Mouse (Mus musculus) megakaryocyte, adult 5-6 weeks (primary cell): ENCODE data around the gene Iffo2. TPM values are rescaled to one million over a fixed set of nuclear protein-coding genes. Genes with fewer than 3 reads are reported as not detected.

Experiments
- ATAC-seq: 2 replicates; pipeline ENCODE4 v1.8.0; 2016; ENCODE audit warnings: mild to moderate bottlenecking, inconsistent platforms; ENCODE audit not compliant: poor library complexity, severe bottlenecking
- total RNA-seq, 2 experiments: library from RNA; stranded (forward) in 1 of 2; stranded (reverse) in 1 of 2; fragments of 153-499, 151-499 nt in 1 of 2; fragments of 221-1000, 200-1000 nt in 1 of 2; gene quantifications; 2 replicates each; pipeline versions ENCODE4 v1.2.3 to v1.2.4; 2015 to 2017

Gene Iffo2
- total RNA-seq, 2 experiments from 2014 or later, result 0.83 to 2.1 TPM

DNA sequence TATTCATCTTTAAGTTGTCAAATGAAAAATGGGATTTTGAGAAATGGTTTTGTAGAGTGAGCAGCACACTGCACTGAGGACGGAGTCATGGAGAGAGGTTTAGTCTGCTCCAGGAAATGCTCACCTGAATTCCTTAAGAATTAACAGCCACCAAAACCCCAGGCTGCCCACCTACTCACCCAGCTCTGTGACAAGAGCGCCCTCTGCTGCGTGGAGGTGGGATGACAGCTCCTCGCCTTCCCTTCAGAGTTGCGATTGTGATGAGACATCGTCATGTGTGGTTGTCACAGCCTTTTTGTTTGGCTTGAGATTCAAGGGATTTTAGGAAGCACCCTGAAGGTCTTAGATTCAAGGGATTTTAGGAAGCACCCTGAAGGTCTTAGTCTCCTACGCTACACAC lies 106.0 kb downstream of the Iffo2 start:
- ATAC-seq, result no peak

DNA sequence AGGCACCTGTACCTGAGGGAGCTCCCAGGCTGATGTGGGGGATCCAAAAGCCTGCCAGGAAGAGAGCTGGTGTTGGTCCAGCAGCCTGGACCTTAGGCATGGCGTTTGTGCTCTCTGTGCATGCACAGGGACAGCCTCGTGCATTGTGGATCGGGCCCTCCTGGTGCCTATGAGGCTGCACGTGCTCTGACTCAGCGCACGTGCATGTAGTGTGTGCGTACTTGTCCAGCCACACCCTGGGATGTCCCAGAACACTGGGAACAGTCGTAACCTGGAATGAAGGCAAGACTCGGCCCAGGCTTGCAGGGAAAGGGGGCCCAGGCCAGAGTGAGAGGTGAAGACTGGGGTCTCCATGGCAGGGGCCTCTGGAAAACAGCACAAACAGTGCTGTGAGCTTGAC lies 107.5 kb downstream of the Iffo2 start:
- ATAC-seq, result no peak

DNA sequence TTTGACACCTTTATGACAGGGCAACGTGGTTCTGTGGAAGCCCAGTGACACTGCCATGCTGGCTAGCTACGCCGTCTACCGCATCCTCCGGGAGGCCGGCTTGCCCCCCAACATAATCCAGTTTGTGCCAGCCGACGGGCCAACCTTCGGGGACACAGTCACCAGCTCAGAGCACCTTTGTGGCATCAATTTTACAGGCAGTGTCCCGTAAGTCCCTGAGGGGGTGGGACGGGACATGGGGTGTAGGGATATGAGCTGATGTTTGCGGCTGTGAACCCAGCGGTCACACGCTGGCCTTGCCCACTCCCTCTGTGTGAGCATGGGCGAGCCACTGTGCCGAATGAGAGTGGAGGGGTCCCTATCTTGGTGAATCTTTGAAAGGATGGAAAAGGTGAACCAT lies 108.0 kb downstream of the Iffo2 start:
- no peak for ATAC-seq

GRCm38 (mm10) chr4:139639801-139640200 lies 109.5 kb downstream of the Iffo2 start:
- ATAC-seq, result no peak

DNA sequence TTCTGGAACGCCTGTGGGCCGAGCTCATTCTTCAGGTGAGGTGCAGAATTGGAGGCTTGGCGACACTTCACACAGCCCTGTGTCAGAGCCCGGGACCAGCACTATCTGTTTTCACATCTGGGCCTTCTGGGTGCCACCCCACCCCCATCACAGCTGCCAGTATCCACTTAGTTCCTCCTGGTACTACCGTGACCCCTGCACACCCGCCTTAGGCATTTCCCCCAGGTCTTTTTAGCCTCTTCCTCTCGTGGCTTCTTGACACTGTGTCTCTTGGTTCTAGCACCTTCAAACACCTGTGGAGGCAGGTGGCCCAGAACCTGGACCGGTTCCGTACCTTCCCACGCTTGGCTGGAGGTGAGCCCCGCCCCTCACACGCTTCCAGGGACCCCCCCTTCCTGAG lies 110.0 kb downstream of the Iffo2 start:
- peak; percentile 22 for ATAC-seq

DNA sequence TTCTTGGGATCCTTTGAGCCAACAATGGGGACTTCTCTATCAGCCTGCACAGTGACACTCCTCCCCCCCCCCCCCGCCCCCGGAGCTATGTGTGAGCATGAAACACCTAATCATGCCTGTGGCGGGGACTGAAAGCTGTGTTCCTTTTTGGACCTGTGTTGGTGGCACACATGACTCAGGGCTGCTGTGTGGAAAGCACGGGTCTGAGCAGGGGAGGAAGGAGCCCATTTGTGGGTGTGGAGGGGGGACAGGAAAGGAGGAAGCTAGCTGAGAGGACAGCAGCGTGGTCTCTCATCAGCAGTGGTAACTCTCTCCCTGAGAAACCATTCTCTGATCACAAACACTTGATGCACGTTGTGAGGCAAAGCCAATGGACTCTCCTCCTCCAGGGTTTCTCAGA lies 110.4 kb downstream of the Iffo2 start:
- ATAC-seq, result peak; percentile 75

- no peak for ATAC-seq
Measured at GRCm38 (mm10) chr4:139641829-139642425, 111.6 kb downstream of the Iffo2 start.

DNA sequence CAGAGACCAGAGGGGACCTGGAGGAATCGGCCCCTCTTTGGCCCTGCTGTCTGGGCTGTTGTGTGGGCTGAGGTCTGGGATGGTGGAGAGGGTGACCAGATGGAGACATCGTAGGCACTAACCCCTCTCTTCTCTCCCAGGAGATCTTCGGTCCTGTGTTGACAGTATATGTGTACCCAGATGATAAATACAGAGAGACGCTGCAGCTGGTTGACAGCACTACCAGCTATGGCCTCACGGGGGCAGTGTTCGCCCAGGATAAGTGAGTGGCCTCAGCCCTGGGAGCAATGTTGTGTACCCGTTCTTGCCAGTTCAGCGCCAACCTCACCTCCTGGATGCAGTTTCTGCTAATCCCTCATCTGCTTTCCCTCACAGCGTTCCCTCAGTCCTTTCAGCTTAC lies 113.6 kb downstream of the Iffo2 start:
- ATAC-seq, result peak; percentile 67

GRCm38 (mm10) chr4:139646916-139647315 lies 116.6 kb downstream of the Iffo2 start:
- ATAC-seq, result no peak

DNA sequence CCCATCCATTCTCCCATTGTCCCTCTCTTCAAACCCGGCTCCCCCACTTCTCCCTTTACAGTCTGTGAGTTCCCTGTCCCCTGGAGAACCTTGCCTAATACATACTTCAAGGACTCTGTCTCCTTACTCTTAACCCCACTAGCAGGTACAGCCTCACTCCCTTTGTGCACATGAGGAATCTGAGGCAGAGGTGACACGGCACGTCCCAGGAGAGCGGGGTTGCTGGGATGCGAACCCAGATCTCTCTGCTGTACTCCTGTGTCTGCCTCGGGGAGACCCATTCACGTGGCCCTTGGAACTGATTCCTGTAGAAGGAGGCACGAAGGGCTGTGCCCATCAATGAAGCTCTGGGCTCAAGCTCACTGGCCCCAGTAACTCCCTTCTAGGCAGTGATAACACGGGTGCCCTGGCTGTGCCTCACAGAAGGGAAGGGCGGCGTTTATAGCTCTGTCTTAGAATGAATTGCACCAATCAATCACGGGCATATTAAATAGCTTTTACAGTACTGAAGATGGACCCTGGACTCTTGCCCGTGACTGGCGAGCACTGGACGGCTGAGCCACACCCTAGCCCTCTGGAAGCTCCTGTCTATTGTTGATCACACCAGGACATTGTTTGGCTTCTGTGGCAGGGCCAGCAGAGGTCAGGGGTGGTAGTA lies 119.9 kb downstream of the Iffo2 start:
- no peak for ATAC-seq

- ATAC-seq, result no peak
Measured at GRCm38 (mm10) chr4:139650907-139651306, 120.6 kb downstream of the Iffo2 start.

DNA sequence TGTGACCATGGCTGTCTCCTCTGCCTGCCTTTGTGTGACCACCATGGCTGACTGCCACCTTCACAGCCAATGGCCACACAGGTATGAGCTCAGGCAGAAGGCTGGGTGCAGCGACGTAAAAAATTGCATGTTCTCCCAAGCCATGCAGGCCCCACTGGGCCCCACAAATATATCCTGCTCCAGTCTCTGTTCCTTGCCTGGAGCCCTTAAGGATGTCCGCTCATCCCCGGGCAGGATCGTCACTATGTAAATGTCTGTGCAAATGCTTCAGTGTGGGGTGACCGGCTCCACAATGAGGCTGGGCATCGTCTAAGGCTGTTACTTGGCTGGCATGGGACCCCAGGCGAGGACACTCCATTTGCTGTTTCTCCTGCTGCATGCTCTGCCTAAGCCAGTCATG lies 122.9 kb downstream of the Iffo2 start, which contains the start of gene Tas1r2:
Tas1r2 (plus strand) TSS at position 301 of the 400 bp plus-strand sequence.
- ATAC-seq, result no peak

- ATAC-seq, result no peak
Measured at GRCm38 (mm10) chr4:139661897-139662296, 131.5 kb downstream of the Iffo2 start.

DNA sequence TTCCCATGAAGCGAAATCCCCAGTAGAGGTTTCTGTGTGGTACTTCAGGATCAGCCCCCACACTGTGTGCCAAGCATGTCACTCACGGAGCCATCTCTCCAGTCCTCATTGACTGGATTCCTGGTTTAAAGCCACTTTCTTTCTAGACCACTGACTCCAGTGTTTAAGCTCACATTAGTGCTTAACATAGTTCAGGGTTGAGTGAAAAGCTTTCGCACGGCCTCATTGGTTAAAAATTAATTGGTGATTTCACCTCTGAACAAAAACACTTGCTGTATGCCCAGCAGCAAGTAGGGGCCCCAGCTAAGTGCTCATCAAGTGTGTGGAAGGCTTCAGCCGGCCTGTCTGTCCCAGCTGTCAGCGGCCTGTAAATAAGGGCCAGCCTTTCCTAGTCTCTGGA lies 137.3 kb downstream of the Iffo2 start:
- ATAC-seq, result no peak

- peak; percentile 84 for ATAC-seq
Measured at GRCm38 (mm10) chr4:139669847-139670246, 139.5 kb downstream of the Iffo2 start.

Other genes with a start within 250 kb of the Iffo2 start
- gene Pqlc2, start 219.8 kb upstream of the Iffo2 start, total RNA-seq (2015), result 9.8 and 11.1 TPM in 2 replicates
- 12.8 and 16.1 TPM in 2 replicates for gene Pqlc2, start 219.8 kb upstream of the Iffo2 start, total RNA-seq (2017)
- 3.9 and 4.2 TPM in 2 replicates for gene Akr7a5, start 219.8 kb upstream of the Iffo2 start, total RNA-seq (2015)
- gene Akr7a5, start 219.8 kb upstream of the Iffo2 start, total RNA-seq (2017), result 5.8 and 7.1 TPM in 2 replicates
- gene Mrto4, start 178.0 kb upstream of the Iffo2 start, total RNA-seq (2015), result 47.1 and 52.4 TPM in 2 replicates
- 23.7 and 33.9 TPM in 2 replicates for gene Mrto4, start 178.0 kb upstream of the Iffo2 start, total RNA-seq (2017)
- 13.0 and 14.5 TPM in 2 replicates for gene Emc1, start 178.0 kb upstream of the Iffo2 start, total RNA-seq (2015)
- 32.3 and 37.8 TPM in 2 replicates for gene Emc1, start 178.0 kb upstream of the Iffo2 start, total RNA-seq (2017)
- gene Ubr4, start 177.9 kb upstream of the Iffo2 start, total RNA-seq (2015), result 59.0 and 73.3 TPM in 2 replicates
- 49.1 and 66.8 TPM in 2 replicates for gene Ubr4, start 177.9 kb upstream of the Iffo2 start, total RNA-seq (2017)
- gene Gm21969, start 72.6 kb downstream of the Iffo2 start, total RNA-seq (2015), result not detected in 2 replicates
- not detected in 2 replicates for gene Gm21969, start 72.6 kb downstream of the Iffo2 start, total RNA-seq (2017)
- 4.9 and 5.7 TPM in 2 replicates for gene Aldh4a1, start 92.3 kb downstream of the Iffo2 start, total RNA-seq (2015)
- 5.8 and 8.9 TPM in 2 replicates for gene Aldh4a1, start 92.3 kb downstream of the Iffo2 start, total RNA-seq (2017)
- not detected in 2 replicates for gene Tas1r2, start 123.0 kb downstream of the Iffo2 start, total RNA-seq (2015)
- gene Tas1r2, start 123.0 kb downstream of the Iffo2 start, total RNA-seq (2017), result not detected in 2 replicates